Mouse (Mus musculus): ENCODE measurements around the gene Egfl8. TPM values are rescaled to one million over a fixed set of nuclear protein-coding genes. Genes with fewer than 3 reads are reported as not detected.

Egfl8 gene
- total RNA-seq, 2 experiments from 2014 or later: 2.1 to 3.5 TPM

DNA sequence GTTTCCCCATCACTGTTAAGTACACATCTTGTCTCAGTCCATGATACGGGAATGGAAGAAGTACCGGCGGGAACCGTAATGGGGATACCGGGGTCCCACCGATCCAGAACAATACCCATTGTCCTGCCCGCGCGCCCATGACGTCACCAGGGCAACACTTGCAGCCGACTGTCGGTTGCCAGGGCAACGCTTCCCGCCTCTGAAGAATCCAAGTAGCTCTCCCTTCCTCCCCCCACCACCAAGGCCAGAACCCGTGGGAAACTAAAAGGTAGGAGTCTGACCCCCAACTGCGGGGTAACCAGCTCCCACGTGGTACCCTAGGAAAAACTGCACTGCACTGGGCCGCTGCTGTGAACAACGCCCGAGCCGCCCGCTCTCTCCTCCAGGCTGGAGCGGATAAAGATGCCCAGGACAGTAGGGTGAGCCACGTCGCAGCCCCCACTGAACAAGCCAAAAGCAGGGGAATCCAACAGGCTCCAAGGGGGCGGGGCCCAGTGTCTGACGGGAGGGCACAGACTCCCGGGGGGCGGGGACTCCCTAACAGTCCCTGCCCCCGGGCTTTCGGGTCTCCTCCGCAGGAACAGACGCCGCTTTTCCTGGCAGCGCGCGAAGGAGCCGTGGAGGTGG, 28.9 kb downstream of the Egfl8 start:
- intact Hi-C loops (cut with DNase I): loop anchor here (2.0 kb wide), 1 partner anchor 20 kb away; no protein-coding TSS in a partner anchor
- peak; percentile 84 to 87 for DNase-seq

- no peak for DNase-seq
- intact Hi-C loops (cut with DNase I): loop anchor here (2.0 kb wide), 1 partner anchor 19 kb away; no protein-coding TSS in a partner anchor
These were observed 29.6 kb downstream of the Egfl8 start for GRCm38 (mm10) chr17:34585877-34586771.

DNA sequence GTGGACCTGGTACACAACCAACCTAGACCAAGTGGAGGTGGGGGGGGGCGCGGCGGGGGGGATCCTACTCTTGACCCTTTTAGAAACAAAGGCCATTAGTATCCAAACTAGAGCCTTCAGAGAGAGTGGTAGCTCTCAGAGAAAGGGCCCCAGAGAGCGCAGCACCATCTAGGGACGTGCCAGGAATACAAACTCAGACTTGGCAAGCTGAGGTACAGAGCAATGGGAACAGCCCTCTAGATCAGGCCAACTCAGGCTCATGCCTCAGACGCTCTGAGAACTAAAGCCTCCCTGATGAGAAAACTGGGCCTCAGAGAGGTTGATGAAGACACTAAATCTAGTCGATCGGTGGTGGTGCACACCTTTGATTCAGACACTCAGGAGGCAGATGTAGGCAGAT, 30.6 kb downstream of the Egfl8 start:
- DNase-seq: no peak
- intact Hi-C loops (cut with DNase I): no loop called here

DNA sequence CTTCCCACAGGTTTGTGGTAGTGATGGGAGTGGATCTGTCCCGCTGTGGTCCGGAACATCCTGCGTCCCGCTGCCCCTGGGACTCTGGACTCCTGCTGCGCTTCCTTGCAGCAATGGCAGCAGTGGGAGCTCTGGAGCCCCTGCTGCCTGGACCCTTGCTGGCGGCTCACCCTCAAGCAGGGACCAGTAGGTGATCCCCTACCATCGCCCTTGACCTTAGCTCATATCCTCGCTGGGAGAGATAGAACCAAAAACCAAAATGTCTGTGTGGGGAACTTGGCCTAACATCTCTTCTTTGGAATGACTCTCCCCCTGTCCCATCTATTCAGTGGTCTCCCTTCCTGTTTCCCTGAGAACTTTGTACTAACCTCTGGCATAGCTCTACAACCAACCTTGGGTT, 32.0 kb downstream of the Egfl8 start:
- DNase-seq: no peak
- intact Hi-C loops (cut with DNase I): no loop called here

DNA sequence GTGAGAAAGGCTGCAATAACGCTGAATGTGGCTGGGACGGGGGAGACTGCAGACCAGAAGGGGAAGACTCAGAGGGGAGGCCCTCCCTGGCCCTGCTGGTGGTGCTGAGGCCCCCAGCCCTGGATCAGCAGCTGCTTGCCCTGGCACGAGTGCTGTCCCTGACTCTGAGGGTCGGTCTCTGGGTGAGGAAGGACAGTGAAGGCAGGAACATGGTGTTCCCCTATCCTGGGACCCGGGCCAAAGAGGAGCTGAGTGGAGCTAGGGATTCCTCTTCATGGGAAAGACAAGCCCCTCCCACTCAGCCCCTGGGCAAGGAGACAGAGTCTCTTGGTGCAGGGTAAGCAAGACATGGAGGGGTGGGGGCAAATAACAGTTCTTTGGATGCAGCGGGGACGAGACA, 32.4 kb downstream of the Egfl8 start:
- intact Hi-C loops (cut with DNase I): no loop called here
- no peak for DNase-seq

GRCm38 (mm10) chr17:34582528-34582927, 33.2 kb downstream of the Egfl8 start:
- no peak for DNase-seq
- intact Hi-C loops (cut with DNase I): no loop called here

- no peak for DNase-seq
- intact Hi-C loops (cut with DNase I): no loop called here
These were observed 37.7 kb downstream of the Egfl8 start for GRCm38 (mm10) chr17:34578070-34578469.

- intact Hi-C loops (cut with DNase I): no loop called here
- DNase-seq: no peak
These were observed 39.2 kb downstream of the Egfl8 start for GRCm38 (mm10) chr17:34576577-34576976.

GRCm38 (mm10) chr17:34572361-34572760, 43.4 kb downstream of the Egfl8 start:
- intact Hi-C loops (cut with DNase I): loop anchor here (5.0 kb wide), 1 partner anchor 45 kb away; the partner anchor contains the start of gene Egfl8
- DNase-seq: no peak

GRCm38 (mm10) chr17:34571875-34572274, 43.9 kb downstream of the Egfl8 start:
- DNase-seq: no peak
- intact Hi-C loops (cut with DNase I): loop anchor here (5.0 kb wide), 1 partner anchor 45 kb away; the partner anchor contains the start of gene Egfl8

DNA sequence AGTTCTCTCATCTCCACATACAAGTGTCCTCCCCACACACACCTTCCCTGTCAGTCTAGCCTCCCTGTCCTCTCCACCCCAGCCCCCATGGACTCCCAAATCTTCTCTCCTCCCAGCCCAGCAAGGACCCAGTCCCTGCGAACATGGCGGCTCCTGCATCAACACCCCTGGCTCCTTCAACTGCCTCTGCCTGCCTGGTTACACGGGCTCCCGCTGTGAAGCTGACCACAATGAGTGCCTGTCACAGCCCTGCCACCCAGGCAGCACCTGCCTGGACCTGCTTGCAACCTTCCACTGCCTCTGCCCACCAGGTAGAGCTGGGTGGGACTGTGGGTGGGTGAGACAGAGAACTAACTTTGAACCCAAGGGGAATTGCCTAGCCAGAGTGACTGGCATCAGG, 45.9 kb downstream of the Egfl8 start:
- DNase-seq: no peak
- intact Hi-C loops (cut with DNase I): loop anchor here (5.0 kb wide), 1 partner anchor 47 kb away; the partner anchor contains the start of gene Egfl8

GRCm38 (mm10) chr17:34568421-34568820, 47.4 kb downstream of the Egfl8 start:
- no peak for DNase-seq
- intact Hi-C loops (cut with DNase I): no loop called here

DNA sequence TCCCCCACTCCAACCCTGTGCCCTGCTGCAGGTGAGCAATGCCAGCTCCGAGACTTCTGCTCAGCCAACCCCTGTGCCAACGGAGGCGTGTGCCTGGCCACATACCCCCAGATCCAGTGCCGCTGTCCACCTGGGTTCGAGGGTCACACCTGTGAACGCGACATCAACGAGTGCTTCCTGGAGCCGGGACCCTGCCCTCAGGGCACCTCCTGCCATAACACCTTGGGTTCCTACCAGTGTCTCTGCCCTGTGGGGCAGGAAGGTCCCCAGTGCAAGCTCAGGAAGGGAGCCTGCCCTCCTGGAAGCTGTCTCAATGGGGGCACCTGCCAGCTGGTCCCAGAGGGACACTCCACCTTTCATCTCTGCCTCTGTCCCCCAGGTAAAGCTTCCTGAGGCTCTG, 48.5 kb downstream of the Egfl8 start:
- intact Hi-C loops (cut with DNase I): loop anchor here (2.0 kb wide), 1 partner anchor 19 kb away; no protein-coding TSS in a partner anchor
- DNase-seq: no peak

- DNase-seq: peak; percentile 59 to 60
- intact Hi-C loops (cut with DNase I): no loop called here
These were observed 51.0 kb downstream of the Egfl8 start for GRCm38 (mm10) chr17:34564796-34565195.

DNA sequence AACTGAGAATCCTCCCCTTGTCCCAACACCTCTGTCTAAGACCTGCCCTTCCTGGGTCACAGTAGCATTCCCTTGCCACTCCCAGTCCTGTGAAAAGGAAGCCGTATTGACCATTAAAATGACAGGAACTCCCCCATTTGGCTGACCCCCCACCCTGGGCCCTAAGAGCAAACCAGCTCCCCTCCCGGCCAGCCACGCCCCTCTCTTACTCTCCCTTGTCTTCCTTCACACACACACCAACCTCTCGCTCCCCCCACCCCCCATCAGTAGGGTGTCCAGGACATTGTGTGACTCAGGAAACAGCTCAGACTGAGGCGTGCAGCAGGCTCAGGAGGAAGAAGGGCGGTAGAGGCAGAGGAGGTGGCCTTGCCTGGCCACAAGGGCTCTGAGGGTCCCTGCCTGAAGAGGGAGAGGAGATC, 51.8 kb downstream of the Egfl8 start, which contains the start of gene Notch4:
Gene Notch4 (plus strand): TSS at position 266 of the 419 bp plus-strand sequence.
- peak; percentile 55 to 58 for DNase-seq
- intact Hi-C loops (cut with DNase I): no loop called here

DNA sequence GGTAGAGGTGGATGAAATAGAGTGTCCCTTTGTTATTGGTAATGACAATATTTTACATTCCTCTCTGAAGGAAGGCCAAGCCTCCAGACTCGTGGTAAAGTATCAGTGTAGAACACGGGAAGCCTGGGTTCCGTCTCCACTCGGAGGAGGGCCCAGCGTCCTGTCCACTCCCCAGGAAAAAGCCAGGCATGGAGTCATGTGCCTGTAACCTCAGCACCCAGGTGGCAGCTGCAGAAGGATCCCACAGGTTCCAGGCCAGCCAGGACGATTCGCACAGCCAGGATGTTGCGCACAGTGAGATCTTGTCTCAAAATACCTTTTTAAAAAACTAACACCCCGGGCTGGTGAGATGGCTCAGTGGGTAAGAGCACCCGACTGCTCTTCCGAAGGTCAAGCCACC, 52.4 kb downstream of the Egfl8 start:
- intact Hi-C loops (cut with DNase I): no loop called here

More for the DNA sequence above, 52.4 kb downstream of the Egfl8 start:
- DNase-seq: no peak

Other genes starting within 250 kb of the Egfl8 start
- not detected for gene Btnl1, start 238.8 kb downstream of the Egfl8 start, total RNA-seq (2021)
- not detected for gene BC051142, start 217.2 kb downstream of the Egfl8 start, total RNA-seq (2021)
- not detected for gene Btnl4, start 138.7 kb downstream of the Egfl8 start, total RNA-seq (2021)
- gene Btnl6, start 98.6 kb downstream of the Egfl8 start, total RNA-seq (2021): not detected
- 10 to 100 TPM; 41.8 to 56.5 TPM for gene Notch4, start 51.7 kb downstream of the Egfl8 start, total RNA-seq (2021)
- gene Gpsm3, start 26.2 kb downstream of the Egfl8 start, total RNA-seq (2021): 1 to 10 TPM; 5.1 to 5.6 TPM
- 10 to 100 TPM; 26.1 to 30.4 TPM for gene Pbx2, start 24.7 kb downstream of the Egfl8 start, total RNA-seq (2021)
- gene Ager, start 18.1 kb downstream of the Egfl8 start, total RNA-seq (2021): 1 to 10 TPM; 1.1 to 1.6 TPM
- 10 to 100 TPM; 37.0 to 39.2 TPM for gene Rnf5, start 12.3 kb downstream of the Egfl8 start, total RNA-seq (2021)
- 10 to 100 TPM; 54.4 to 56.5 TPM for gene Agpat1, start 11.7 kb downstream of the Egfl8 start, total RNA-seq (2021)
- 10 to 100 TPM; 39.0 to 45.7 TPM for gene Ppt2, start 12.5 kb upstream of the Egfl8 start, total RNA-seq (2021)
- 1 to 10 TPM in 1 of 2 experiments, under 1 TPM in 1; 0.89 to 1.2 TPM for gene Prrt1, start 13.6 kb upstream of the Egfl8 start, total RNA-seq (2021)
- gene Fkbpl, start 28.8 kb upstream of the Egfl8 start, total RNA-seq (2021): 1 to 10 TPM; 8.5 to 9.9 TPM
- gene Atf6b, start 31.2 kb upstream of the Egfl8 start, total RNA-seq (2021): 10 to 100 TPM; 19.0 to 19.3 TPM
- 10 to 100 TPM; 63.9 to 66.5 TPM for gene Tnxb, start 54.6 kb upstream of the Egfl8 start, total RNA-seq (2021)
- 10 to 100 TPM; 15.8 to 19.5 TPM for gene C4b, start 127.9 kb upstream of the Egfl8 start, total RNA-seq (2021)
- gene Cyp21a1, start 188.6 kb upstream of the Egfl8 start, total RNA-seq (2021): not detected
- 10 to 100 TPM; 12.5 to 13.5 TPM for gene Stk19, start 221.0 kb upstream of the Egfl8 start, total RNA-seq (2021)
- gene Dxo, start 221.0 kb upstream of the Egfl8 start, total RNA-seq (2021): 10 to 100 TPM; 16.9 to 20.5 TPM
- 10 to 100 TPM; 27.6 to 29.3 TPM for gene Skiv2l, start 234.2 kb upstream of the Egfl8 start, total RNA-seq (2021)
- 10 to 100 TPM; 21.0 to 21.3 TPM for gene Nelfe, start 234.4 kb upstream of the Egfl8 start, total RNA-seq (2021)
- 1 to 10 TPM; 3.5 to 7.0 TPM for gene Cfb, start 246.5 kb upstream of the Egfl8 start, total RNA-seq (2021)